Mouse (Mus musculus): ENCODE measurements at regions not wholly inside any gene's neighbourhood (a gene's known extent, or its start where the extent isn't known, plus 50 kb on each side); places are given as distances from the start of the nearest gene placed in this dataset.

GRCm38 (mm10) chr11:7425233-7425632 lies 211.5 kb upstream of the Igfbp3 start:
- H3K36me3 ChIP-seq: no peaks in the 10 kb centered on the region
- H3K4me1 ChIP-seq (replicated peaks): peaks cover 5% of the 10 kb centered on the region; the same call in 1 of the 2 replicates
- H3K9ac ChIP-seq: no peak overlapping the region
- no peak overlapping the region for H3K4me2 ChIP-seq
- H3K4me3 ChIP-seq: no peak overlapping the region
- ATAC-seq (ENCODE audit: low FRiP score): no peak
- no peak overlapping the region for H3K27ac ChIP-seq
- no peaks in the 10 kb centered on the region for H3K9me3 ChIP-seq
- H3K27me3 ChIP-seq: no peaks in the 10 kb centered on the region
- 90% methylated on average over 1 of the region's 1 CpGs for WGBS

GRCm38 (mm10) chr11:7424082-7424471 lies 210.4 kb upstream of the Igfbp3 start:
- Histone ChIP-seq H3K36me3 (no peaks in the 10 kb centered on the region), H3K9me3 (no peaks in the 10 kb centered on the region), H3K27ac (no peak overlapping the region), H3K4me2 (no peak overlapping the region), H3K4me3 (no peak overlapping the region), H3K27me3 (no peaks in the 10 kb centered on the region), H3K4me1 (replicated peaks) (peaks cover 5% of the 10 kb centered on the region; the same call in 1 of the 2 replicates), H3K9ac (no peak overlapping the region)
- whole genome bisulfite sequencing: 62% methylated on average over 5 of the region's 5 CpGs
- no peak for ATAC-seq (ENCODE audit: low FRiP score)

- Histone ChIP-seq H3K4me3 (no peak overlapping the region), H3K36me3 (no peaks in the 10 kb centered on the region), H3K9me3 (no peaks in the 10 kb centered on the region), H3K27ac (no peak overlapping the region), H3K9ac (no peak overlapping the region), H3K27me3 (no peaks in the 10 kb centered on the region), H3K4me1 (replicated peaks) (peaks cover 5% of the 10 kb centered on the region; the same call in 1 of the 2 replicates), H3K4me2 (no peak overlapping the region)
- 7% methylated on average over 13 of the region's 13 CpGs for WGBS
- ATAC-seq (ENCODE audit: low FRiP score): peak; percentile 49; the same call in 1 of the 2 replicates
These were observed 209.8 kb upstream of the Igfbp3 start for GRCm38 (mm10) chr11:7423276-7424081.

GRCm38 (mm10) chr11:7412631-7413030 lies 198.9 kb upstream of the Igfbp3 start:
- H3K4me3 ChIP-seq: no peak overlapping the region
- H3K4me2 ChIP-seq: no peak overlapping the region
- H3K36me3 ChIP-seq: no peaks in the 10 kb centered on the region
- H3K4me1 ChIP-seq (replicated peaks): no peaks in the 10 kb centered on the region
- H3K27me3 ChIP-seq: no peaks in the 10 kb centered on the region
- no peak overlapping the region for H3K9ac ChIP-seq
- H3K9me3 ChIP-seq: no peaks in the 10 kb centered on the region
- no peak for ATAC-seq (ENCODE audit: low FRiP score)
- WGBS: 82% methylated on average over 3 of the region's 3 CpGs
- no peak overlapping the region for H3K27ac ChIP-seq

- no peak overlapping the region for H3K4me2 ChIP-seq
- no peaks in the 10 kb centered on the region for H3K36me3 ChIP-seq
- no peak overlapping the region for H3K9ac ChIP-seq
- no peaks in the 10 kb centered on the region for H3K27me3 ChIP-seq
- H3K4me3 ChIP-seq: no peak overlapping the region
- no peak for ATAC-seq (ENCODE audit: low FRiP score)
- H3K27ac ChIP-seq: no peak overlapping the region
- H3K9me3 ChIP-seq: no peaks in the 10 kb centered on the region
- H3K4me1 ChIP-seq (replicated peaks): no peaks in the 10 kb centered on the region
These were observed 195.3 kb upstream of the Igfbp3 start for GRCm38 (mm10) chr11:7408992-7409391.

- no peak overlapping the region for H3K27ac ChIP-seq
- 86% methylated on average over 4 of the region's 4 CpGs for WGBS
- H3K4me1 ChIP-seq (replicated peaks): no peaks in the 10 kb centered on the region
- H3K4me2 ChIP-seq: no peak overlapping the region
- H3K27me3 ChIP-seq: no peaks in the 10 kb centered on the region
- H3K9ac ChIP-seq: no peak overlapping the region
- H3K4me3 ChIP-seq: no peak overlapping the region
- no peaks in the 10 kb centered on the region for H3K9me3 ChIP-seq
- H3K36me3 ChIP-seq: no peaks in the 10 kb centered on the region
- no peak for ATAC-seq (ENCODE audit: low FRiP score)
These were observed 190.9 kb upstream of the Igfbp3 start for GRCm38 (mm10) chr11:7404666-7405065.

- H3K27ac ChIP-seq: no peak overlapping the region
- H3K27me3 ChIP-seq: no peaks in the 10 kb centered on the region
- ATAC-seq (ENCODE audit: low FRiP score): no peak
- H3K4me1 ChIP-seq (replicated peaks): no peaks in the 10 kb centered on the region
- H3K4me3 ChIP-seq: no peak overlapping the region
- H3K4me2 ChIP-seq: no peak overlapping the region
- H3K9ac ChIP-seq: no peak overlapping the region
- H3K36me3 ChIP-seq: no peaks in the 10 kb centered on the region
- no peaks in the 10 kb centered on the region for H3K9me3 ChIP-seq
- 82% methylated on average over 1 of the region's 1 CpGs for WGBS
These were observed 158.1 kb upstream of the Igfbp3 start for GRCm38 (mm10) chr11:7371835-7372234.

- no peak overlapping the region for H3K4me2 ChIP-seq
- no peaks in the 10 kb centered on the region for H3K27me3 ChIP-seq
- no peaks in the 10 kb centered on the region for H3K9me3 ChIP-seq
- H3K4me3 ChIP-seq: no peak overlapping the region
- 98% methylated on average over 3 of the region's 3 CpGs for WGBS
- no peak overlapping the region for H3K27ac ChIP-seq
- no peak overlapping the region for H3K9ac ChIP-seq
- H3K4me1 ChIP-seq (replicated peaks): no peaks in the 10 kb centered on the region
- no peaks in the 10 kb centered on the region for H3K36me3 ChIP-seq
- ATAC-seq (ENCODE audit: low FRiP score): 0 out of 2 replicates have a peak, but pooled peaks have one; percentile 59
These were observed 147.7 kb upstream of the Igfbp3 start for GRCm38 (mm10) chr11:7361388-7361787.

GRCm38 (mm10) chr11:7348601-7349000 lies 134.9 kb upstream of the Igfbp3 start:
- Histone ChIP-seq H3K4me2 (no peak overlapping the region), H3K4me3 (no peak overlapping the region), H3K36me3 (no peaks in the 10 kb centered on the region), H3K27ac (no peak overlapping the region), H3K9me3 (no peaks in the 10 kb centered on the region), H3K27me3 (no peaks in the 10 kb centered on the region), H3K4me1 (replicated peaks) (no peaks in the 10 kb centered on the region), H3K9ac (no peak overlapping the region)
- WGBS: 72% methylated on average over 1 of the region's 1 CpGs
- ATAC-seq (ENCODE audit: low FRiP score): no peak

GRCm38 (mm10) chr11:7337826-7338225 lies 124.1 kb upstream of the Igfbp3 start:
- Histone ChIP-seq H3K4me3 (no peak overlapping the region), H3K36me3 (no peaks in the 10 kb centered on the region), H3K9ac (no peak overlapping the region), H3K4me1 (replicated peaks) (no peaks in the 10 kb centered on the region), H3K4me2 (no peak overlapping the region), H3K27me3 (no peaks in the 10 kb centered on the region), H3K27ac (no peak overlapping the region), H3K9me3 (peaks cover 8% of the 10 kb centered on the region)
- no peak for ATAC-seq (ENCODE audit: low FRiP score)

GRCm38 (mm10) chr11:7317409-7317970 lies 103.8 kb upstream of the Igfbp3 start:
- no peak for ATAC-seq (ENCODE audit: low FRiP score)
- Histone ChIP-seq H3K4me1 (replicated peaks) (no peaks in the 10 kb centered on the region), H3K4me3 (no peak overlapping the region), H3K4me2 (no peak overlapping the region), H3K9ac (no peak overlapping the region), H3K36me3 (no peaks in the 10 kb centered on the region), H3K9me3 (no peaks in the 10 kb centered on the region), H3K27me3 (no peaks in the 10 kb centered on the region), H3K27ac (no peak overlapping the region)
- 74% methylated on average over 3 of the region's 3 CpGs for WGBS

GRCm38 (mm10) chr11:7296252-7296651 lies 82.5 kb upstream of the Igfbp3 start:
- no peak overlapping the region for H3K9ac ChIP-seq
- H3K4me1 ChIP-seq (replicated peaks): no peaks in the 10 kb centered on the region
- no peak for ATAC-seq (ENCODE audit: low FRiP score)
- H3K4me2 ChIP-seq: no peak overlapping the region
- H3K27ac ChIP-seq: no peak overlapping the region
- H3K4me3 ChIP-seq: no peak overlapping the region
- no peaks in the 10 kb centered on the region for H3K9me3 ChIP-seq
- no peaks in the 10 kb centered on the region for H3K36me3 ChIP-seq
- no peaks in the 10 kb centered on the region for H3K27me3 ChIP-seq

Measured in hindbrain, embryonic 13.5 days (tissue).